Mouse (Mus musculus): ENCODE data around the gene Klhdc3. TPM values are rescaled to one million over a fixed set of nuclear protein-coding genes. Genes with fewer than 3 reads are reported as not detected.

The Klhdc3 gene
- polyA plus RNA-seq, 1 experiment from 2014 or later: 110 TPM

DNA sequence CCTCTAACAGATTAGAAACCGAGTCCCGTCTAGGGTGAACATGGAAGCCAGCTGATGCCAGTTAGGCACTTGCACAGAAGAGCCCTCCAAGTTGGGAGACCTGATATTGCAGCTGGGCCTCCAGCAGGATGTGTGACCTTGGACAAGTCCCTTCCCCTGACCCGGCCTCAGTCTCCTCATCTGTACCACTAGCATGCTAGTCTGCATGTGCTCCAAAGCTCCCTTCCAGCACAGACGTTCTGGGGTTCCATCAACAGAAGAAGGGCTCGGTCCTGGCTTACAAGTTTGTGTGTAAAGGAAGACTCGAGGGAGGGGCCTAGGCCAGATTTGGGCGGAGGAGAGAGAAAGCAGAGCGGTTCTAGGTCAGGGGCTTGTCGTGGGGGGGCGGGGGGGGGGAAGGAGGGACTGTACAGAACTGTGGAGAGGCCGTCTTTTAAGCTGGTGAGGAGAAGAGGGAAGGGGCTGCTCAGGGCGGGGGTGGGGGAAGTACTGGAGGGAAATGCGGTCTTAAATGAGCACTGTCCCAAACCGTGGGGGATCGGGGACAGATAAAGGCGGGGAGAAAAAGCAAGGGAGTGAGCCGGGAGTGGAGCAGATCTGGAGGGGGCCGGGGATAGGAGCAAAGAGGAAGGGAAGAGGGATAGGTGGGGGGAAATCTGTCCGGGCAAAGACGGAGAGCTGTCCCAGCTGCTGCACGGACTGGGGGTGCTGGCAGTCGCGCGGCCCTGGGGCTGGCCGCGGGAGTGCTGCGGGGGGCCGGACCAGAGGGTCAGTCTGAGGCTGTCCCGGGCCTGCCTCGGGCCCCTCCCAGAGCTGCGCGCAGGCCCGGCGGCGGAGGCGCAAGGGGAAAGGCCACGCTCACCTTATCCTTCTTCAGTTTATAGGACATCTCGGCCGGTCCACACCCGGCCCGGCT lies 23.5 kb upstream of the Klhdc3 start:
- peak overlapping the region; percentile 69 for H3K4me2 ChIP-seq (replicated peaks; ENCODE audit: low read depth, low read length)
- peak overlapping the region; percentile 92 for H3K4me3 ChIP-seq (ENCODE audit: low read length)
- 4% methylated on average over 33 of the region's 41 CpGs for WGBS
- peaks cover 23% of the 10 kb centered on the region for H3K4me1 ChIP-seq (ENCODE audit: control insufficient read depth, insufficient read depth, low read length)
- peak overlapping the region; percentile 94 for H3K27ac ChIP-seq (ENCODE audit: low read depth, low read length)
- H3K27me3 ChIP-seq (ENCODE audit: control insufficient read depth, insufficient read depth, low read length): no peaks in the 10 kb centered on the region
- H3K9me3 ChIP-seq (ENCODE audit: control insufficient read depth, low read length): no peaks in the 10 kb centered on the region
- peak overlapping the region; percentile 90 for H3K9ac ChIP-seq (ENCODE audit: low read depth, low read length)
- H3K36me3 ChIP-seq (ENCODE audit: control insufficient read depth, insufficient read depth, low read length): peaks cover 8% of the 10 kb centered on the region; the same call in 1 of the 2 replicates
- peak; percentile 86 for ATAC-seq (ENCODE audit: low FRiP score, low TSS enrichment)

DNA sequence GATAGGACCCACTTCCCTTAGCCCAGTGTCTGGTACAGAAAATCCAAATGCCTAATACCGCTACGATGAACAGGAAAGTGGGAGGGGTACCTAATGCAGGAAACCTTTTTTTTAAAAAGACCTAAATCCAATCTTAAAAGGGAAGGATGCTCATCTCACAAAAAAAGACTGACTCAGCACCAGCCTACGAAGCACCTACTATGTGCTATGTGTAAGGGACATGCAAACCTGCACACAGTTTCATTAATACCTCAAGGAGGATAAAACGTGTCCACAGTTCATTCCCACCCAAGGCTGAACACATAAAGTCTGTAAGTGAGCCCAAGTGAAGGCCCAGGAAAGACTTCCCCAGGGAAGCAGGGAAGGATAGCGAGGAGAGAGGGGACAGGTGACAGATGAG lies 21.8 kb upstream of the Klhdc3 start:
- 76% methylated on average over 5 of the region's 5 CpGs for WGBS
- H3K36me3 ChIP-seq (ENCODE audit: control insufficient read depth, insufficient read depth, low read length): peaks cover 21% of the 10 kb centered on the region; the same call in 1 of the 2 replicates
- H3K4me2 ChIP-seq (replicated peaks; ENCODE audit: low read depth, low read length): peak overlapping the region; percentile 69; the same call in 1 of the 2 replicates
- H3K4me1 ChIP-seq (ENCODE audit: control insufficient read depth, insufficient read depth, low read length): peaks cover 23% of the 10 kb centered on the region
- no peak overlapping the region for H3K27ac ChIP-seq (ENCODE audit: low read depth, low read length)
- H3K27me3 ChIP-seq (ENCODE audit: control insufficient read depth, insufficient read depth, low read length): no peaks in the 10 kb centered on the region
- peak overlapping the region; percentile 90 for H3K9ac ChIP-seq (ENCODE audit: low read depth, low read length)
- no peak overlapping the region for H3K4me3 ChIP-seq (ENCODE audit: low read length)
- ATAC-seq (ENCODE audit: low FRiP score, low TSS enrichment): no peak
- no peaks in the 10 kb centered on the region for H3K9me3 ChIP-seq (ENCODE audit: control insufficient read depth, low read length)

GRCm38 (mm10) chr17:46702100-46702499 lies 21.4 kb upstream of the Klhdc3 start:
- H3K9ac ChIP-seq (ENCODE audit: low read depth, low read length): 0 out of 2 replicates have a peak overlapping the region, but pooled peaks have one; percentile 25
- peaks cover 23% of the 10 kb centered on the region for H3K4me1 ChIP-seq (ENCODE audit: control insufficient read depth, insufficient read depth, low read length)
- H3K9me3 ChIP-seq (ENCODE audit: control insufficient read depth, low read length): no peaks in the 10 kb centered on the region
- peaks cover 21% of the 10 kb centered on the region; the same call in 1 of the 2 replicates for H3K36me3 ChIP-seq (ENCODE audit: control insufficient read depth, insufficient read depth, low read length)
- no peak overlapping the region; the same call in 1 of the 2 replicates for H3K4me2 ChIP-seq (replicated peaks; ENCODE audit: low read depth, low read length)
- WGBS: 71% methylated on average over 12 of the region's 12 CpGs
- H3K27ac ChIP-seq (ENCODE audit: low read depth, low read length): no peak overlapping the region
- no peak overlapping the region for H3K4me3 ChIP-seq (ENCODE audit: low read length)
- ATAC-seq (ENCODE audit: low FRiP score, low TSS enrichment): no peak
- no peaks in the 10 kb centered on the region for H3K27me3 ChIP-seq (ENCODE audit: control insufficient read depth, insufficient read depth, low read length)

DNA sequence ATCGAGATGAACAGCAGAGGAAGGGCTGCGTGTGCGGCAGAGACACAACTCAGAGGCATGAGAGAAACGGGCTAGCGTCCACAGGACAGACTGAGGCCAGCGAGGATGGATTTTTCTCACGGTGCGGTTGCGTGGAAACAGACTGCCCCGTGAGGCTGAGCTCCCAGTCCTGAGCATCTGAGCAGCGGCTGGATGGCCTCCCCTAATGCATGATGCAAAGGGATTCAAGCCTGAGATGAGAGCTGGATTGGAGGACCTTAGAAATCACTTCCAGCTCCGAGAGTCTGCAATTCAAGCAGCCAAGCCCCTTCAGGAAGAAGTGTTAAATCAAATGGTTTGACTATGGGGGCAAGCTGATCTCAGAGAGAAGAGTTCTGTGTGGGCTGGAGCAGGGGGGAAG lies 20.8 kb upstream of the Klhdc3 start:
- Histone ChIP-seq H3K36me3 (ENCODE audit: control insufficient read depth, insufficient read depth, low read length) (peaks cover 21% of the 10 kb centered on the region; the same call in 1 of the 2 replicates), H3K27me3 (ENCODE audit: control insufficient read depth, insufficient read depth, low read length) (no peaks in the 10 kb centered on the region), H3K4me1 (ENCODE audit: control insufficient read depth, insufficient read depth, low read length) (peaks cover 23% of the 10 kb centered on the region), H3K4me3 (ENCODE audit: low read length) (no peak overlapping the region), H3K27ac (ENCODE audit: low read depth, low read length) (no peak overlapping the region), H3K9me3 (ENCODE audit: control insufficient read depth, low read length) (no peaks in the 10 kb centered on the region), H3K9ac (ENCODE audit: low read depth, low read length) (0 out of 2 replicates have a peak overlapping the region, but pooled peaks have one; percentile 25), H3K4me2 (replicated peaks; ENCODE audit: low read depth, low read length) (no peak overlapping the region)
- 80% methylated on average over 12 of the region's 12 CpGs for WGBS
- ATAC-seq (ENCODE audit: low FRiP score, low TSS enrichment): no peak

GRCm38 (mm10) chr17:46699912-46700311 lies 19.2 kb upstream of the Klhdc3 start:
- no peak overlapping the region for H3K4me3 ChIP-seq (ENCODE audit: low read length)
- no peaks in the 10 kb centered on the region for H3K27me3 ChIP-seq (ENCODE audit: control insufficient read depth, insufficient read depth, low read length)
- no peak for ATAC-seq (ENCODE audit: low FRiP score, low TSS enrichment)
- H3K4me2 ChIP-seq (replicated peaks; ENCODE audit: low read depth, low read length): no peak overlapping the region
- H3K4me1 ChIP-seq (ENCODE audit: control insufficient read depth, insufficient read depth, low read length): peaks cover 23% of the 10 kb centered on the region
- no peaks in the 10 kb centered on the region for H3K9me3 ChIP-seq (ENCODE audit: control insufficient read depth, low read length)
- WGBS: 90% methylated on average over 3 of the region's 3 CpGs
- no peak overlapping the region for H3K9ac ChIP-seq (ENCODE audit: low read depth, low read length)
- H3K27ac ChIP-seq (ENCODE audit: low read depth, low read length): no peak overlapping the region
- H3K36me3 ChIP-seq (ENCODE audit: control insufficient read depth, insufficient read depth, low read length): peaks cover 26% of the 10 kb centered on the region; the same call in 1 of the 2 replicates

- H3K4me1 ChIP-seq (ENCODE audit: control insufficient read depth, insufficient read depth, low read length): peaks cover 23% of the 10 kb centered on the region
- H3K27me3 ChIP-seq (ENCODE audit: control insufficient read depth, insufficient read depth, low read length): no peaks in the 10 kb centered on the region
- 50% methylated on average over 5 of the region's 5 CpGs for WGBS
- H3K9ac ChIP-seq (ENCODE audit: low read depth, low read length): no peak overlapping the region
- H3K27ac ChIP-seq (ENCODE audit: low read depth, low read length): no peak overlapping the region
- no peak overlapping the region for H3K4me2 ChIP-seq (replicated peaks; ENCODE audit: low read depth, low read length)
- H3K4me3 ChIP-seq (ENCODE audit: low read length): no peak overlapping the region
- peaks cover 26% of the 10 kb centered on the region; the same call in 1 of the 2 replicates for H3K36me3 ChIP-seq (ENCODE audit: control insufficient read depth, insufficient read depth, low read length)
- ATAC-seq (ENCODE audit: low FRiP score, low TSS enrichment): no peak
- H3K9me3 ChIP-seq (ENCODE audit: control insufficient read depth, low read length): no peaks in the 10 kb centered on the region
Observed at GRCm38 (mm10) chr17:46699245-46699644, 18.5 kb upstream of the Klhdc3 start.

DNA sequence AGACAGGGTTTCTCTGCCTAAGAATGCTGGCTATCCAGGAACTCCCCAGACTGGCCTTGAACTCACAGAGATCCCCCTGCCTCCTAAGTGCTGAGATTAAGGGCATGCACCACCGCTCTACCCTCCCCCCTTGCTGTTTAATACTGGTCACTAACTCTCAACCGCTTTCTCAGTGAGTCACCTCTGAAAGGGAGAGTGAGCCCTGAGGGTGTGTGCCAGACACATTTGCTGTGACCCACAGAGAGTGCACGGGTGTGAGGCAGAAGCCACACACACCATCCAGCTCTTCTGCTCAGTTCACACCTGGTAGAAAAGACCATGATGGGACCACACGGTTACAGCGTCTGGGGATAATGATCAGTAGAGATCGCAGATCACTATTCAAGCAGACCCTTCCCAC lies 17.8 kb upstream of the Klhdc3 start:
- 78% methylated on average over 6 of the region's 6 CpGs for WGBS
- H3K4me3 ChIP-seq (ENCODE audit: low read length): no peak overlapping the region
- H3K27me3 ChIP-seq (ENCODE audit: control insufficient read depth, insufficient read depth, low read length): no peaks in the 10 kb centered on the region
- no peak for ATAC-seq (ENCODE audit: low FRiP score, low TSS enrichment)
- no peak overlapping the region for H3K4me2 ChIP-seq (replicated peaks; ENCODE audit: low read depth, low read length)
- H3K9ac ChIP-seq (ENCODE audit: low read depth, low read length): no peak overlapping the region
- no peak overlapping the region for H3K27ac ChIP-seq (ENCODE audit: low read depth, low read length)
- H3K36me3 ChIP-seq (ENCODE audit: control insufficient read depth, insufficient read depth, low read length): peaks cover 26% of the 10 kb centered on the region; the same call in 1 of the 2 replicates
- peaks cover 18% of the 10 kb centered on the region for H3K4me1 ChIP-seq (ENCODE audit: control insufficient read depth, insufficient read depth, low read length)
- no peaks in the 10 kb centered on the region for H3K9me3 ChIP-seq (ENCODE audit: control insufficient read depth, low read length)

DNA sequence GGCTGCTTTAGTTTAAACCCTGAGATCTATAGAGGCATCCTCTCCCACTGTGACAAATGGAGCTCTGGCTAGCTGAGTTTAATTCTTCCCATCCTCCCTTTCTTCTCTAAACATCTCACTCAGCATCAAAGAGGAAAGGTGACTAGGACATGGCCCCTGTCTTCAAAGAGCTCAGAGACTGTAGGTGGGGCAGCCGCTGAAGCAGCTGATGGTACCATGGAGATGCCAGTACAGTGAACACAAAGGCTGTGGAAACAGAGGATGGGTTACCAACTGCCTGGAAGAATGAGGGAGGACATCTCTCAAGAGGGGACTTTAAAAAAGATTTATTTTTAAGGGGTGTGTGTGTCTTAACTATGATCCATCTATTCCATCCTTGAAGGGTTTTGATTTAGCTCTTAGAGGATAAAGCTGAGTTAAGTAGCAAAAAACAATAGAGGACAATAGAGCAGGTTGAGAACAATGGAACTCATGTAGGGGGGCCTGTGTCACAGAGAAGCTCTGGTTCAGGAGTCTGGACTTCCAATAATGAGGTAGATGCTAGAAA lies 13.9 kb upstream of the Klhdc3 start:
- Histone ChIP-seq H3K36me3 (ENCODE audit: control insufficient read depth, insufficient read depth, low read length) (peaks cover 28% of the 10 kb centered on the region; the same call in 1 of the 2 replicates), H3K9me3 (ENCODE audit: control insufficient read depth, low read length) (no peaks in the 10 kb centered on the region)
- WGBS: 45% methylated on average over 1 of the region's 1 CpGs

GRCm38 (mm10) chr17:46691390-46691789 lies 10.7 kb upstream of the Klhdc3 start:
- Histone ChIP-seq H3K4me3 (ENCODE audit: low read length) (no peak overlapping the region), H3K4me1 (ENCODE audit: control insufficient read depth, insufficient read depth, low read length) (no peaks in the 10 kb centered on the region), H3K27me3 (ENCODE audit: control insufficient read depth, insufficient read depth, low read length) (no peaks in the 10 kb centered on the region), H3K4me2 (replicated peaks; ENCODE audit: low read depth, low read length) (no peak overlapping the region), H3K9me3 (ENCODE audit: control insufficient read depth, low read length) (no peaks in the 10 kb centered on the region), H3K27ac (ENCODE audit: low read depth, low read length) (no peak overlapping the region), H3K36me3 (ENCODE audit: control insufficient read depth, insufficient read depth, low read length) (peaks cover 28% of the 10 kb centered on the region), H3K9ac (ENCODE audit: low read depth, low read length) (no peak overlapping the region)
- ATAC-seq (ENCODE audit: low FRiP score, low TSS enrichment): no peak
- 93% methylated on average over 2 of the region's 2 CpGs for WGBS

More for the DNA sequence above, 13.9 kb upstream of the Klhdc3 start:
- Histone ChIP-seq H3K4me3 (ENCODE audit: low read length) (no peak overlapping the region), H3K4me2 (replicated peaks; ENCODE audit: low read depth, low read length) (no peak overlapping the region), H3K4me1 (ENCODE audit: control insufficient read depth, insufficient read depth, low read length) (no peaks in the 10 kb centered on the region), H3K9ac (ENCODE audit: low read depth, low read length) (no peak overlapping the region), H3K27ac (ENCODE audit: low read depth, low read length) (no peak overlapping the region), H3K27me3 (ENCODE audit: control insufficient read depth, insufficient read depth, low read length) (no peaks in the 10 kb centered on the region)
- no peak for ATAC-seq (ENCODE audit: low FRiP score, low TSS enrichment)

All from kidney, embryonic 14.5 days (tissue).